Mouse (Mus musculus): ENCODE data around the gene Dyrk1a.

Dyrk1a gene

GRCm38 (mm10) chr16:94720476-94721153 lies 150.8 kb downstream of the Dyrk1a start:
- no peak for DNase-seq

GRCm38 (mm10) chr16:94721549-94722006 lies 151.8 kb downstream of the Dyrk1a start:
- DNase-seq: no peak

- DNase-seq: no peak
Measured at GRCm38 (mm10) chr16:94722936-94723335, 153.1 kb downstream of the Dyrk1a start.

- DNase-seq: peak; percentile 63 to 76
Measured at GRCm38 (mm10) chr16:94724061-94724596, 154.3 kb downstream of the Dyrk1a start.

GRCm38 (mm10) chr16:94724747-94725211 lies 155.0 kb downstream of the Dyrk1a start:
- DNase-seq: peak in 1 of 2 experiments; percentile 11

GRCm38 (mm10) chr16:94729236-94729635 lies 159.4 kb downstream of the Dyrk1a start:
- DNase-seq: no peak

GRCm38 (mm10) chr16:94731027-94731426 lies 161.2 kb downstream of the Dyrk1a start:
- DNase-seq: no peak

- no peak for DNase-seq
Measured at GRCm38 (mm10) chr16:94735472-94735871, 165.7 kb downstream of the Dyrk1a start.

- no peak for DNase-seq
Measured at GRCm38 (mm10) chr16:94736462-94737358, 166.9 kb downstream of the Dyrk1a start.

GRCm38 (mm10) chr16:94737359-94737687 lies 167.5 kb downstream of the Dyrk1a start:
- DNase-seq: no peak

GRCm38 (mm10) chr16:94743853-94744501 lies 174.2 kb downstream of the Dyrk1a start:
- no peak for DNase-seq

GRCm38 (mm10) chr16:94745016-94745415 lies 175.2 kb downstream of the Dyrk1a start:
- DNase-seq: no peak
